Mouse (Mus musculus) urinary bladder, postnatal 4 days (tissue): ENCODE results near the gene Mrpl34.

Experiments
- DNase-seq, 2 experiments: peaks; one replicate each; pipeline ENCODE4 v3.0.0; 2021 to 2022; ENCODE audit warnings: low spot score in 2 of 2

Gene Mrpl34

DNA sequence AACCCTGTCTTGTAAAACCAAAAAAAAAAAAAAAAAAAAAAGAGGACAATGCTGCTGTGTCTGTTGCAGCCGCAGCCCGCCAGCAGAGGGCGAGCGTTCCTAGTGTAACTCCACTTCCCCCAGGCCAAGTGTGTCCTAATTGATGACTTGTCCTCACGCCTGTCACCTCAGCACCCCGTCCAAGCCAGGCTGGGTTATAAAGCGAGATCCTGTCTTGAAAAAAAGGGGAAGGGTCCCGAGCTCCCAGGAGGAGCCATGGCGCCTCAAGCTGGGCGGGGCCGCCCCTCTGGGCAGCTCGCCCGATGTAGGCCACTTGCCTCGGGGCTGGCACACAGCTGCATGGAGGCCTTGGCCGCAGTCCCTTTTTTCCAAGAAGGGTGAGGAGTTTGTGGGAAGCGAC, 30.3 kb downstream of the Mrpl34 start:
- peak; percentile 75 to 89 for DNase-seq

DNA sequence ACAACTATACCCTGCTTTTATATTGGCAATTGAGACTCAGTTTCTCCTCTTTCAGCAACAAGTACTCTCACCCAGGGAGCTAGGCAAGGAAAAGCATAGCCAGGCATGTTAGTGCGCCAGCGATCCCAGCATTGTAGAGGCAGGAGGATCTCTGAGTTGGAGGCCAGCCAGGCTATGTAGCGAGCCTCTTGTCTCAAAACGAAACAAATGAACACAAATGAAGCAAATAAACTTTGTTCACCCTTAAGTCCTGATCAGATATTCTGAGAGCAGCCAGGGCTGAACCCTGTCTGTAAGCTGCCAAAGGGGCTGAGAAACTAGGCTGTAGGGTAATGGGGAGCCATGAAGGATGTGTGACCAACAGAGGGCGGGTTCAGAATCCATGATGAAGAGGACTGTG, 31.1 kb downstream of the Mrpl34 start:
- no peak for DNase-seq

DNA sequence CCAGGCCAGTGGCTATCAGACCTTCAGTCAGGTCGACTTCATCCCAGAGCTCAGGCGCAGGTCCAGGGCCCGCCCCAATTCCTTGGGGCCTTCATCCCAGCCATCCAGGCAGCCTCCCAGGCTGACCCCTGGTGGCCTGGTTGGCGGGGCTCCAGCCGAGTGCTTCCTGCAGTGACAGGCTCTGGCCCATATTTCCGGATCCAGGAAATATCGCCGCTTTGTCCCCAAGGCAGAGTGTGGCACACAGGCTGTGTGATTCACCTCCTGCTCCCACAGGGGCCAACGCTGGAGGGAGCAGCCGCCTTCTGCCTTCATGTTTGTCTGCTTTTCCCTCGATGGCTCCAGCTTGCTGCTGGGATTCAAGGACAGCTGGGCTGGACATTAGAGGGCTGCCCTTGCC, 31.7 kb downstream of the Mrpl34 start:
- DNase-seq: peak; percentile 78 to 89

DNA sequence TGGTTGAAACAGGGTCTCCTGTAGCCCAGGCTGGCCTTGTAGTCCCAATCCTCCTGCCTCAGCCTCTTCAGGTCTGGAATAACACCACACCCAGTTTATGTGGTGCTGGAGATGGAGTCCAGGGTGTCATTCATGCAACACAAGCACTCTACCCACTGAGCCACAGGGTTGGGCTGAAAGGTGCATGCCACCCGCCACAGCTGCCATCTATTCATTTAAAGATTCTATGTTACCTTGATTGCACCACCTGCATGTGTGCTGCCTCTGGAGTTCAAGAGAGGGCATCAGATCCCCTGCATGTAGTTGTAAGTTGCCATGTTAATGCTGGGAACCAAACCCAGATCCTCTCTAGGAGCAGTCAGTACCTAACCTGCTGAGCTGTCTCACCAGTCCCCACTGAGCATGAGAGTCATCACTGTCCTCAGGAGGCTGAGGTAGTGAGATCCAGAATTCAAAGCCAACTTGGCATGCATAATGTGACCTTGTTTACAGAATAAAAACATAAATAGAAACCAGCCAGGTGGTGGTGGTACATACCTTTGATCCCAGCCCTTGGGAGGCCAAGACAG, 32.4 kb downstream of the Mrpl34 start:
- DNase-seq: no peak

DNA sequence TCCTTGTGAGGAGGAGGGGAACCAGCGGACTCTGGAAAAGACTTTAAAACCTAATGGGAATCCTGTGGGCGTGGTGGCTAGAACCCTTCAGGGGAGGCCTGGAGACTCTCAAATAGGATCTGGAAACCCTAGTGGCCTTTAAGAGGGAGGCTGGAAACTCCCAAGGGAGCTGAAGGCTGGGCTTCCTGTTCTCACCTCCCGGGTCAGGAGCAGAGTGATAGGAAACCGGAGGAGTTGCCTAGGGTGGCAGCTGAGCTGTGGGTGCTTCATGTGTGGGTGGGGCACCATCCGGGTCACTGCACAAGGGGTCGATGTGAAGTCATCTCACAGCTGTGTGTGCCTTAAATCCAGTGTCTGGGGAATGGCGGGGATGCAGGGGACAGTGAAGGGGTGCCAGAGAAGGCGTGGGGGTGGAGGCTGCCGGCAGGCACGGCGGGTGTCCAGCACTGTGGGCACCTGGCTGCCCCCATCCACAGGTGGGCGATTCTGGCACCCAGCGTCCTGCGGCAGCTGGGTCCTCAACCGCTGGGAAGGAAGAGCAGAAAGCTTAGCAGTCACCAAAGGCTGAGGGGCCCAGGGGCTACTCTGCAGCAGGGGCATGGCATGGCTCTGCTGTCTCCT, 33.2 kb downstream of the Mrpl34 start:
- DNase-seq: no peak

DNA sequence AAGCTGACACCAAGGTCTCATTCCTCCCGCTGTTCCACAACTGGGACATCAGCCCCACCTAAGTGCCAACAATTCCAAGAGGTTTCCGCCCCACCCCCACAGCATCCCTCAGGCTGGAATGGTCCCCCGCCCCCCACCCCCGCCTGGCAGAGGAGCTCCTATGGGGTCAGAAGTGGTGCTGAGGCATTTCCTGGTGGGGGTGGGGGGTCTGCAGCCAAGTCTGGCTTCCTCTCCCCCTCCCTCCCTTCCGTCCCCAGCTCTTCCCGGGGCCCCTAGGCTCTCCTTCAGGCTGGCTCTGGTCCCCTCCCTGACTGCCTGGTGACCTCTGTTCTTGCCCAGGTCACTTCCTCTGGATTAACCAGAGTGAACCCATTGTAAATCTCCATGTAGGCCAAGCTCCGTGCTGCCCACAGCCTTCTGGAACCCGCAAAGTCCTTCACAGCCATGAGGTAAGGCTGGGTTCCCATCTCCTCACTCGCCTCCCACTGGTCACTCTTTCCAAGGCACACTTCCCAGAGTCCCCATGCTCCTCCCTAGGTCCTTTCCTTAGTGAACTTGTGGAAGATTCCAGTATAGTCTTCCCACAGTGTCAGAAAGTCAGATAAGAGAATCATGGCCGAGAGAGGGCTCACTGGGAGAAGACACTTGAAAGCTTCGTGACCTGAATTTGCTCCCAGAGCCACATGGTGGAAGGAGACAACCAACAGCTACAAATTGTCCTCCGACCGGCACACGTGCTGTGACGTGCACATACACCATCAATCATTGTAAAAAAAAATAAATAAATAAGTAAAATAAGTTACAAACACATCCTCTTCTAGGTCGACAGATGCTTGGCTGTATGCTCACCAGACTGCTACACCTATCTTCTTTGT, 34.3 kb downstream of the Mrpl34 start:
- DNase-seq: no peak

DNA sequence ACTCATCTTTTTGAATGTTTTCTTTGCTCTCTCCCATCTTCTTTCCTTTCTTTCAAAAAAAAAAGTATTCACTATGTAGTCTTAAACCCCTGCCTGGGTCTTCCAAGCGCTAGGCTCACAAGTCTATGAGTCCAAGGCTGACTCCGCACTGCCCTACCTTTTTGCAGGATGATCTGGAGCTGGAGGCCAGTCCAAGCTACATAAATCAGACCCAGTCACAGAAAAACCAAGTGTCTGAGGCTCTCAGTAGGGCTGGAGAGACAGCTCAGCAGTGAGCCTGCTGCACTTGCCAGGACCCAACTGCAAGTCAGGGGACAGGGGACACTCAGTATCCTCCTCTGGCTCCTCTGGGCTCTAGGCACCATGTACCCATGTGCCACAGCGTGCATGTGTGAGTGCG, 39.6 kb downstream of the Mrpl34 start:
- DNase-seq: no peak

DNA sequence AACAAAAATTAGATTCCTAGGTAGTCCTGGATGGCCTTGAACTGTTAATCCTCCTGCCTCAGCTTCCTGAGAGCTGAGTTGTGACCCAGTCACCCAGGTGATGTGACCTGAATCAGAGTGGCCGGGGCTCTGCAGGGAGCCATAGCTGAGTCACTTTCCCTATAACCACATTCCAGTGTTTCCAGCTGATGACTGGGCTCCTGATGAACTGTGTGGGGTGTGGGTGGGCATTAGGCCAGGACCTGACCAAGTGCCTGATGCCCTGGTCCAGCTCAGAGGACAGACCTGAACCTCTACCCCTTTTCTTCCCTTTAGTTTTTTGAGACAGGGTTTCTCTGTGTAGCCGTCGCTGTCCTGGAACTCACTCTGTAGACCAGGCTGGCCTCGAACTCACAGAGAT, 40.6 kb downstream of the Mrpl34 start:
- DNase-seq: no peak

DNA sequence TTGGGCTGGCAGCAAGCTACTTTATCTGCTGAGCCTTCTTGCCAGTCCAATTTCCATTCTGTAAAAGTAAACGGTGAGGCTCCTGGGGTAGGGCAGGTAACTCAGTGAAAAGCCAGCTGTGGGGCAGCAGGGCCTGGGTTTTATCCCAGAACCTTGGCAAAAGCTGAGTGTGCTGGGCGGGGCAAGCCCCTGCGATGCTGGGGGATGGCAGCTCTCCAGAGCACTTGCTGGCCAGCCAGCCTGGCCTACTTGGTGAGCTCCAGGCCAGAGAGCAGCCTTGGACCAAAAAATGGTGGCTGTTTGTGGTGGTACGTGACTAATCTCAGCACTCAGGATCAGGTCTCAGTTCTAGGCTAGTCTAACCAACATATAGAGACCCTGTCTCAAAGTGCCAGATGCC, 41.2 kb downstream of the Mrpl34 start:
- no peak for DNase-seq

DNA sequence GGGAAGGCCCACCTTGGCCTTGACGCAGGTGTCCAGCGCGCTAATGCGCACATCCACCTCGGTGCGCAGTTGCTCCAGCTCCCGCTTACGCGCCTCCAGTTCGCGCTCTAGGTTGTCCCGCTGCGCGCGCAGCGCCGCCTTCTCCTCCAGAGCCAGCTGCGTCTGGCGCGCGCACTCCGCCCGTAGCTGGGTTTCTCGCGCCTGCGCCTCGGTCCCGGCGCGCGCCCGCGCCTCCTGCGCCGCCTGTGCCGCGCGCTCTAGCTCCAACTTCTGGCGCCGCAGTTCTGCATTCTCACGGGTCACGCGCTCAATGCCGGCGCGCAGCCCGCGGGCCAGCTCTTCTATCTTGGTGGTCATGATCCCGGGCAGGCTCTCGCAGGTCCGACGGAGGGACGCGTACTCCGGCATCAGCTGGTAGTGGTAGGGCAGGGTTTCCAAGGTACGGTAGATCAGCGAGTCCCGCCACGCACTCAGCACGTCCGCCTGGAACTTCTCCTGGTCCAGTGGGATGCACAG, 42.9 kb downstream of the Mrpl34 start:
- DNase-seq: peak; percentile 61 to 74

DNA sequence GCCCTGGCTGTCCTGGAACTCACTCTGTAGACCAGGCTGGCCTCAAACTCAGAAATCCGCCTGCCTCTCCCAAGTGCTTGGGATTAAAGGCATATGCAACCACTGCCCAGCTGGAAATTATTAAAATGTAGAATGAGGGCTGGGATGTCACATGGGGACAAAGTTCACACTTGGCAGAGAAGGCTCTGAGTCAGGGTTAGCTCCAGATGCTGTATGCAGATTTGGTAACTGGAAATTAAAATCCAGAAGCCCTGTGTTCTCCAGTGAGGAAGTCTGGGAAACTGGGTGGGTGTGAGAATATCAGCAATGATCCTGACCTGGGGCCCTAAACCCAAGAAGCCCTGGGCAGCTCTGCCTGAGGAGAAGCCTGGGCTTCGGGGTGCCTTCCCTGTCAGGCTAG, 44.6 kb downstream of the Mrpl34 start:
- no peak for DNase-seq

DNA sequence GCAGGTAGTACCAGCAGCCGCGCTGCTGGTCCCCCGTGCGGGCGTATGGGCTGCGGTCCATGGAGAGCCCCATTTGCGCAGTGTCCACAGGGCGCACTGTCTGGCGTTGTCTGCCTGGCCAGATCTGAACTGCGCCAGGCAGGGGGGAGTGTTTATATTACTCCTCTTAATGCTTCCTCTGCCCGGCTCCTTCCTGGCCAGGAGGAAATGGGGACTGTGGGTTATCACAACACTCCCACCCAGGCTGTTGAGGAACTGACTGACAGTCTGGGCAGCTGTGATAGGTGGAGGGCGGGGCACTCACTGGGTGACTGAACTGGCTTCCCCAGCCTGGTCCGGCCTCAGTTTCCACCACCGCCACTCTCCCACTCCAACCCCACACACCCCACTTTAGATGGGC, 46.9 kb downstream of the Mrpl34 start, which contains the start of gene Plvap:
TSS of gene Plvap (minus strand) at position 109 of the 400 bp plus-strand sequence.
- DNase-seq: no peak

DNA sequence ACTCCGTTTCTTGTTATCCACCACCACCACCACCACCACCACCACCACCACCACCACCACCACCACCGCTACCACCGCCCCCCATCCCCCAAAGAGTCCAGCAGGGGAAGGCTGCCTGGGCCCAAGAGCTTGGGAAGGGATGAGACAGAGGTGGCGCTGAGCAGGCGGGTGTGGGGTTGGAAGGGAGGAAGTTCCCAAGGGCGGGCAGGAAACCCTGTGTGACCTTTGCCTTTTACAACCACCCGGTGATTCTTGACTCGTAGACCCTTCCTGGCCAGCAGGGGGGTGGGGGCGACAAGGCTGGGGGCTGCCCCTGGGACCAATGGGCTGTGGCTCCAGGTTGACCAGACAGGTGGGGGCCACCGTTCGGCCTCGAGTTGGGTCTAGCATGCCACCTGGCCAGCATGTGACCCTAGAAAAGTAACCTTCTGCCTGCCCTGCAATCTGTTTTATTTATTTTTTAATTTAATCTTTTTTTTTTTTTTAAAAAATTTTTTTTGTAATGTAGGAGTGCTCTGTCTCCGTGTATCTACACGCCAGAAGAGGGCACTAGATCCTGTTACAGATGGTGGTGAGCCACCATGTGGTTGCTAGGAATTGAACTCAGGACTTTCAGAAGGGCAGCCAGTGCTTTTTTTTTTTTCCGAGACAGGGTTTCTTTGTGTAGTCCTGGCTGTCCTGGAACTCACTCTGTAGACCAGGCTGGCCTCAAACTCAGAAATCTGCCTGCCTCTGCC, 48.4 kb downstream of the Mrpl34 start:
- DNase-seq: no peak

DNA sequence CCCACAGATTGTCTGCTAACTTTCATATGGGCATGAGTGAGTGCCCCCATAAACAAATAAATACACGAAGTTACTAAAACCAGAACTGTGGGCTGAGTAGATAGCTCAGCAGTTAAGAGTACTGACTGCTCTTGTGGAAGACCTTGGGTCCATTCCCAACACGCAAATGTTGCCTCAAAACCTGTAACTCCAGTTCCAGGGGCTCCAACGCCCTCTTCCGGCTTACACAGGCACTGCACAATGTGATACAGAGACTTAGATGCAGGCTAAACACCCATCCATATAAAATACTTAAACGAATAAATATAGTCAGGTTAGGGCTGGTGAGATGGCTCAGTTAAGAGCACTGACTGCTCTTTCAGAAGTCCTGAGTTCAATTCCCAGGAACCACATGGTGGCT, 50.3 kb downstream of the Mrpl34 start:
- no peak for DNase-seq
